27 mouse cellular contexts compared by ENCODE assay signal in the genomic region with DNA sequence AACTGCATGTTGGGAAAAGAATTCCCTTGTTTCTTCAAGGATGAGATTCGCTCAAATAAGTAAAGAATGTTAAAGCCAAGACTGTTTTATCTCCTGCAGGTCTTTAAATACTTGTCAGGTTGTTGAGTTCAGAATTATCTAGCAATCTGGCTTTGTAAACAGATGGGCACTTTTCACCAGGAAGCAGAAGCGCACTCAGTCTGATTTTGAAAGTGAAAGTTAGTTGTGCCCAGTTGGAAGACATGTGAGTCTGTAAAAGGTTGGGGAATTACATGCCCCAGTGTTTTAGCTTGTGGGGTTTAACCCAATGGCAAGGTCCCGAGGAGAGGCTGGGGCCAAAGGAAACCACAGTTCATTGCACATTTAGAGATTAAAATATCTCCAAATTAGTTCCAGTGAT.
DNase-seq lines count a peak whose midpoint lies in the region; ATAC-seq and TF ChIP-seq lines count a peak whose summit lies in the region.
"Had no signal": no experiment of that assay in that cellular context is flagged by ENCODE, and none has a peak within 500 bp of the region (broad histone marks: within the 10 kb centered on the region; RNA-seq: fewer than 3 reads in every experiment).

No protein-coding gene starts in this region.

- H3K4me1 ChIP-seq in lung, postnatal 0 days (ENCODE audit: insufficient read depth, low read depth, low read length), result no peaks in the 10 kb centered on the region; the same call in 1 of the 2 replicates
- H3K4me1 ChIP-seq in bone marrow macrophage, adult 2 months (ENCODE audit: control insufficient read depth, insufficient read depth, low read length), result peaks cover 45% of the 10 kb centered on the region
- peaks cover 11% of the 10 kb centered on the region; the same call in 1 of the 2 replicates for H3K4me1 ChIP-seq in limb, embryonic 10.5 days
- H3K4me1 ChIP-seq: embryonic facial prominence, embryonic 15.5 days; heart, embryonic 15.5 days; lung, embryonic 15.5 days; neural tube, embryonic 15.5 days had no signal

- no peaks in the 10 kb centered on the region for H3K27me3 ChIP-seq in lung, postnatal 0 days (replicated peaks; ENCODE audit: insufficient read depth, low read length)
- no peaks in the 10 kb centered on the region for H3K27me3 ChIP-seq in limb, embryonic 10.5 days (ENCODE audit: low read depth, poor library complexity, severe bottlenecking)
- H3K27me3 ChIP-seq: embryonic facial prominence, embryonic 15.5 days; forebrain, embryonic 15.5 days; heart, embryonic 15.5 days; lung, embryonic 15.5 days; neural tube, embryonic 15.5 days had no signal

- no peaks in the 10 kb centered on the region for H3K9me3 ChIP-seq in lung, postnatal 0 days (ENCODE audit: low read length)
- no peaks in the 10 kb centered on the region for H3K9me3 ChIP-seq in limb, embryonic 10.5 days (replicated peaks)
- H3K9me3 ChIP-seq: embryonic facial prominence, embryonic 15.5 days; forebrain, embryonic 15.5 days; heart, embryonic 15.5 days; lung, embryonic 15.5 days; midbrain, embryonic 10.5 days; neural tube, embryonic 15.5 days had no signal

- H3K27ac ChIP-seq in lung, postnatal 0 days (ENCODE audit: low read length), result peak overlapping the region; percentile 32
- peak overlapping the region; percentile 36 for H3K27ac ChIP-seq in bone marrow macrophage, adult 2 months (ENCODE audit: insufficient read depth, low read depth, low read length)
- peak overlapping the region; percentile 19 for H3K27ac ChIP-seq in macrophage
- no peak overlapping the region for H3K27ac ChIP-seq in limb, embryonic 10.5 days
- H3K27ac ChIP-seq: embryonic facial prominence, embryonic 15.5 days; heart, embryonic 15.5 days; hindbrain, embryonic 14.5 days; lung, embryonic 15.5 days; midbrain, embryonic 10.5 days; neural tube, embryonic 15.5 days; stomach, postnatal 0 days had no signal

- no peak for TF ChIP-seq POLR2A in bone marrow macrophage, adult 2 months (IDR thresholded peaks at IDR 0.05; ENCODE audit: borderline replicate concordance, low read depth, low read length)

- H3K4me3 ChIP-seq in lung, postnatal 0 days (ENCODE audit: low read depth, low read length), result no peak overlapping the region
- H3K4me3 ChIP-seq in bone marrow macrophage, adult 2 months (ENCODE audit: insufficient read depth, low read length), result no peak overlapping the region
- H3K4me3 ChIP-seq in macrophage (ENCODE audit: inconsistent target), result no peak overlapping the region
- H3K4me3 ChIP-seq in limb, embryonic 10.5 days, result no peak overlapping the region
- H3K4me3 ChIP-seq: embryonic facial prominence, embryonic 15.5 days; forebrain, embryonic 15.5 days; heart, embryonic 15.5 days; lung, embryonic 15.5 days; midbrain, embryonic 10.5 days; neural tube, embryonic 15.5 days had no signal

- 50% methylated on average over 3 of the region's 3 CpGs for WGBS in lung, postnatal 0 days
- WGBS in macrophage (ENCODE audit: missing documents), result 38% methylated on average over 3 of the region's 3 CpGs
- WGBS in limb, embryonic 10.5 days, result 85% methylated on average over 3 of the region's 3 CpGs

- ATAC-seq in lung, postnatal 0 days, result no peak
- ATAC-seq: activated CD4-positive, CD25-positive, alpha-beta regulatory T cell, adult 4 months; forebrain, embryonic 15.5 days; inflammation-experienced regulatory T-cells, adult 6 months had no signal

- DNase-seq in layer of hippocampus, postnatal 10 days (ENCODE audit: low spot score in 2 of 2), result peak; percentile 2 to 12
- no peak for DNase-seq in layer of hippocampus, adult 9-10 months (ENCODE audit: low spot score)
- DNase-seq in lung, postnatal 0 days (ENCODE audit: low spot score), result peak; percentile 21
- no peak for DNase-seq in lung, postnatal 4 days
- no peak for DNase-seq in limb, embryonic 10.5 days (ENCODE audit: low spot score)
- DNase-seq in left cerebral cortex, postnatal 25 days (ENCODE audit: low spot score in 2 of 2), result no peak
- DNase-seq: adrenal gland, postnatal 10 days; cerebellum, adult 8-10 months; cerebellum, postnatal 36 days; gastrocnemius, postnatal 10 days; heart, postnatal 36 days; kidney, adult 8-10 months; kidney, postnatal 10 days; left cerebral cortex, postnatal 4 days; liver had no signal

- no peak overlapping the region for H3K9ac ChIP-seq in lung, postnatal 0 days (replicated peaks; ENCODE audit: low read depth)
- H3K9ac ChIP-seq: embryonic facial prominence, embryonic 15.5 days; forebrain, embryonic 15.5 days; heart, embryonic 15.5 days; hindbrain, embryonic 14.5 days; lung, embryonic 15.5 days; neural tube, embryonic 15.5 days had no signal

- TF ChIP-seq CTCF in lung, postnatal 0 days (IDR thresholded peaks at IDR 0.05), result no peak
- no peak for TF ChIP-seq CTCF in bone marrow macrophage, adult 2 months (IDR thresholded peaks at IDR 0.05; ENCODE audit: low read depth, low read length)

- no peaks in the 10 kb centered on the region for H3K36me3 ChIP-seq in lung, postnatal 0 days (ENCODE audit: insufficient read depth, low read length)
- H3K36me3 ChIP-seq in macrophage (ENCODE audit: inconsistent target), result no peaks in the 10 kb centered on the region
- no peaks in the 10 kb centered on the region for H3K36me3 ChIP-seq in limb, embryonic 10.5 days
- H3K36me3 ChIP-seq: embryonic facial prominence, embryonic 15.5 days; forebrain, embryonic 15.5 days; heart, embryonic 15.5 days; lung, embryonic 15.5 days; midbrain, embryonic 10.5 days; neural tube, embryonic 15.5 days had no signal

- peaks cover 63% of the 10 kb centered on the region for H3K79me2 ChIP-seq in macrophage (ENCODE audit: inconsistent target)

- H3K4me2 ChIP-seq in lung, postnatal 0 days (replicated peaks; ENCODE audit: low read depth, low read length), result 0 out of 2 replicates have a peak overlapping the region, but pooled peaks have one; percentile 9
- H3K4me2 ChIP-seq: embryonic facial prominence, embryonic 15.5 days; forebrain, embryonic 15.5 days; heart, embryonic 15.5 days; hindbrain, embryonic 14.5 days; lung, embryonic 15.5 days; neural tube, embryonic 15.5 days had no signal

- TF ChIP-seq EP300 in lung, postnatal 0 days (IDR thresholded peaks at IDR 0.05), result no peak

- intact Hi-C loops in left cerebral cortex, postnatal 25 days (cut with DNase I), result no loop called here

Comparison
In these comparisons a context has a peak if more than half of its experiments do, and no peak if none do; other contexts are left out.
1. DNase-seq: peak in layer of hippocampus, postnatal 10 days (2 of 2) and lung, postnatal 0 days (single experiment); none in layer of hippocampus, adult 9-10 months (single experiment), lung, postnatal 4 days (0 of 2), limb, embryonic 10.5 days (single experiment) and left cerebral cortex, postnatal 25 days (0 of 2).